Mouse (Mus musculus) limb, embryonic 11.5 days (tissue): ENCODE measurements around the gene Flrt2. TPM values are rescaled to one million over a fixed set of nuclear protein-coding genes. Genes with fewer than 3 reads are reported as not detected.

Experiments
- ATAC-seq: fragments of 200-750 bp; cut with Nextera tagmentation; 2 replicates; pipeline ENCODE4 v1.8.0; 2017; ENCODE audit warnings: low read depth; ENCODE audit not compliant: insufficient number of reproducible peaks, low FRiP score, low TSS enrichment
- DNase-seq: peaks from one replicate; pipeline ENCODE4 v3.0.0-alpha.2; 2015; ENCODE audit warnings: low spot score
- H3K27ac ChIP-seq: fragments of 300-500 bp; sonication (generic); replicated peaks from 2 replicates; pipeline ENCODE4 v1.5.1; 2014; ENCODE audit warnings: low read depth, mild to moderate bottlenecking, low read length
- H3K27me3 ChIP-seq: fragments of 300-500 bp; sonication (generic); 2 replicates; pipeline ENCODE4 v1.6.1; 2014; ENCODE audit warnings: mild to moderate bottlenecking, low read length, mixed read lengths; ENCODE audit not compliant: control insufficient read depth, insufficient read depth
- H3K36me3 ChIP-seq: fragments of 300-500 bp; sonication (generic); 2 replicates; pipeline ENCODE4 v1.6.1; 2014; ENCODE audit warnings: mild to moderate bottlenecking, low read length, moderate library complexity, mixed read lengths; ENCODE audit not compliant: control insufficient read depth, insufficient read depth
- H3K4me1 ChIP-seq: fragments of 300-500 bp; sonication (generic); 2 replicates; pipeline ENCODE4 v1.6.1; 2014; ENCODE audit warnings: low read length, mixed read lengths; ENCODE audit not compliant: control insufficient read depth, insufficient read depth
- H3K4me2 ChIP-seq: fragments of 300-500 bp; sonication (generic); 2 replicates; pipeline ENCODE4 v1.6.1; 2014; ENCODE audit warnings: low read depth, mild to moderate bottlenecking, moderate library complexity; ENCODE audit not compliant: severe bottlenecking
- H3K4me3 ChIP-seq: fragments of 300-500 bp; sonication (generic); 2 replicates; pipeline ENCODE4 v1.5.1; 2014; ENCODE audit warnings: low read depth, low read length
- H3K9ac ChIP-seq: fragments of 300-500 bp; sonication (generic); 2 replicates; pipeline ENCODE4 v1.6.1; 2014; ENCODE audit warnings: mild to moderate bottlenecking, low read length
- H3K9me3 ChIP-seq: fragments of 300-500 bp; sonication (generic); 2 replicates; pipeline ENCODE4 v1.6.1; 2016; ENCODE audit warnings: low read length; ENCODE audit not compliant: control insufficient read depth
- WGBS: fragments of 180-500 bp; shearing (Covaris S2); extraction: QIAGEN DNeasy Blood & Tissue Kit; methylation state at CpG from one replicate; pipeline ENCODE4 v1.1.7; 2014; 5-methylcytosine and 5-hydroxymethylcytosine counted together
- polyA plus RNA-seq: library from polyadenylated mRNA; unstranded; fragments of >200 nt; fragmentation: Nextera tagmentation; extraction: Ambion mirVana; gene quantifications from 2 replicates; pipeline ENCODE4 v1.2.1, GENCODE M21; 2014

Flrt2 gene
- polyA plus RNA-seq, 1 experiment from 2014 or later: 22.8 TPM

- H3K27ac ChIP-seq: no peak overlapping the region
These were observed 1.1 kb downstream of the Flrt2 start for GRCm38 (mm10) chr12:95692948-95693650.

GRCm38 (mm10) chr12:95693651-95694471 lies 1.8 kb downstream of the Flrt2 start:
- peaks cover 12% of the 10 kb centered on the region for H3K27me3 ChIP-seq
- H3K4me3 ChIP-seq: peak overlapping the region; percentile 71
- no peaks in the 10 kb centered on the region for H3K9me3 ChIP-seq
- H3K9ac ChIP-seq: peak overlapping the region; percentile 43
- DNase-seq: peak; percentile 71
- peaks cover 27% of the 10 kb centered on the region for H3K4me1 ChIP-seq
- no peak overlapping the region for H3K27ac ChIP-seq
- no peak for ATAC-seq
- H3K36me3 ChIP-seq: no peaks in the 10 kb centered on the region
- H3K4me2 ChIP-seq: peak overlapping the region; percentile 82
- under 1% methylated on average over 28 of the region's 28 CpGs for WGBS

More at GRCm38 (mm10) chr12:95692948-95693650, 1.1 kb downstream of the Flrt2 start:
- H3K9me3 ChIP-seq: no peaks in the 10 kb centered on the region
- peak; percentile 53 for DNase-seq
- H3K4me1 ChIP-seq: peaks cover 25% of the 10 kb centered on the region
- WGBS: 2% methylated on average over 13 of the region's 13 CpGs
- peak overlapping the region; percentile 71 for H3K4me3 ChIP-seq
- H3K4me2 ChIP-seq: peak overlapping the region; percentile 82
- no peaks in the 10 kb centered on the region for H3K36me3 ChIP-seq
- H3K9ac ChIP-seq: peak overlapping the region; percentile 27; the same call in 1 of the 2 replicates
- H3K27me3 ChIP-seq: peaks cover 12% of the 10 kb centered on the region
- ATAC-seq: no peak

- peaks cover 12% of the 10 kb centered on the region for H3K27me3 ChIP-seq
- peak overlapping the region; percentile 82 for H3K4me2 ChIP-seq
- H3K4me3 ChIP-seq: peak overlapping the region; percentile 71
- WGBS: under 1% methylated on average over 8 of the region's 8 CpGs
- no peaks in the 10 kb centered on the region for H3K9me3 ChIP-seq
- H3K9ac ChIP-seq: peak overlapping the region; percentile 43; the same call in 1 of the 2 replicates
- ATAC-seq: peak; percentile 7
- DNase-seq: no peak
- no peak overlapping the region for H3K27ac ChIP-seq
- H3K4me1 ChIP-seq: peaks cover 27% of the 10 kb centered on the region
- H3K36me3 ChIP-seq: no peaks in the 10 kb centered on the region
These were observed 2.5 kb downstream of the Flrt2 start for GRCm38 (mm10) chr12:95694507-95694906.

- H3K27me3 ChIP-seq: peaks cover 12% of the 10 kb centered on the region
These were observed 3.2 kb downstream of the Flrt2 start for GRCm38 (mm10) chr12:95694991-95695833.

GRCm38 (mm10) chr12:95695834-95696521 lies 4.0 kb downstream of the Flrt2 start:
- Histone ChIP-seq H3K9ac (peak overlapping the region; percentile 86), H3K27ac (peak overlapping the region; percentile 86), H3K4me3 (peak overlapping the region; percentile 71), H3K9me3 (no peaks in the 10 kb centered on the region), H3K36me3 (no peaks in the 10 kb centered on the region), H3K27me3 (peaks cover 12% of the 10 kb centered on the region), H3K4me1 (peaks cover 27% of the 10 kb centered on the region), H3K4me2 (peak overlapping the region; percentile 82)
- no peak for ATAC-seq
- WGBS: under 1% methylated on average over 27 of the region's 28 CpGs
- peak; percentile 39 for DNase-seq

More at GRCm38 (mm10) chr12:95694991-95695833, 3.2 kb downstream of the Flrt2 start:
- Histone ChIP-seq H3K9me3 (no peaks in the 10 kb centered on the region), H3K4me2 (peak overlapping the region; percentile 82), H3K4me1 (peaks cover 27% of the 10 kb centered on the region), H3K4me3 (peak overlapping the region; percentile 71), H3K27ac (peak overlapping the region; percentile 86), H3K9ac (peak overlapping the region; percentile 86), H3K36me3 (no peaks in the 10 kb centered on the region)
- DNase-seq: peak; percentile 88
- ATAC-seq: peak; percentile 91
- WGBS: under 1% methylated on average over 66 of the region's 68 CpGs

- H3K4me3 ChIP-seq: peak overlapping the region; percentile 71
- WGBS: 3% methylated on average over 6 of the region's 6 CpGs
- ATAC-seq: no peak
These were observed 4.5 kb downstream of the Flrt2 start for GRCm38 (mm10) chr12:95696522-95697025.

GRCm38 (mm10) chr12:95698556-95698955 lies 6.5 kb downstream of the Flrt2 start:
- Histone ChIP-seq H3K9ac (no peak overlapping the region), H3K36me3 (no peaks in the 10 kb centered on the region), H3K27ac (no peak overlapping the region), H3K27me3 (no peaks in the 10 kb centered on the region), H3K4me2 (peak overlapping the region; percentile 82), H3K4me3 (no peak overlapping the region), H3K4me1 (peaks cover 17% of the 10 kb centered on the region; the same call in 1 of the 2 replicates), H3K9me3 (no peaks in the 10 kb centered on the region)
- 83% methylated on average over 1 of the region's 1 CpGs for WGBS
- DNase-seq: no peak
- ATAC-seq: no peak

More at GRCm38 (mm10) chr12:95696522-95697025, 4.5 kb downstream of the Flrt2 start:
- Histone ChIP-seq H3K27ac (no peak overlapping the region), H3K4me2 (peak overlapping the region; percentile 82), H3K4me1 (peaks cover 25% of the 10 kb centered on the region), H3K9ac (peak overlapping the region; percentile 47; the same call in 1 of the 2 replicates), H3K27me3 (peaks cover 10% of the 10 kb centered on the region), H3K9me3 (no peaks in the 10 kb centered on the region), H3K36me3 (no peaks in the 10 kb centered on the region)
- DNase-seq: peak; percentile 33
